Mouse (Mus musculus): ENCODE data around the gene Fbxw4. TPM values are rescaled to one million over a fixed set of nuclear protein-coding genes. Genes with fewer than 3 reads are reported as not detected.

The Fbxw4 gene
- total RNA-seq (2021) = 10 to 100 TPM; 24.0 to 25.0 TPM

- DNase-seq = peak; percentile 75
Measured at GRCm38 (mm10) chr19:45659738-45660502, at the start of gene Fbxw4. Gene Fbxw4 (minus strand): TSS chr19:45660312.

GRCm38 (mm10) chr19:45708704-45709103 lies 48.6 kb upstream of the Fbxw4 start:
- DNase-seq = no peak

- DNase-seq = peak; percentile 28
Measured at GRCm38 (mm10) chr19:45696281-45696600, 36.1 kb upstream of the Fbxw4 start.

GRCm38 (mm10) chr19:45695496-45696280 lies 35.6 kb upstream of the Fbxw4 start:
- DNase-seq = peak; percentile 43

- no peak for DNase-seq
Measured at GRCm38 (mm10) chr19:45694056-45694455, 33.9 kb upstream of the Fbxw4 start.

- DNase-seq = no peak
Measured at GRCm38 (mm10) chr19:45692211-45692610, 32.1 kb upstream of the Fbxw4 start.

- DNase-seq = no peak
Measured at GRCm38 (mm10) chr19:45691001-45691535, 31.0 kb upstream of the Fbxw4 start.

- no peak for DNase-seq
Measured at GRCm38 (mm10) chr19:45687001-45687400, 26.9 kb upstream of the Fbxw4 start.

GRCm38 (mm10) chr19:45683676-45684075 lies 23.6 kb upstream of the Fbxw4 start:
- no peak for DNase-seq

GRCm38 (mm10) chr19:45680495-45681130 lies 20.5 kb upstream of the Fbxw4 start:
- no peak for DNase-seq

- no peak for DNase-seq
Measured at GRCm38 (mm10) chr19:45676723-45677269, 16.7 kb upstream of the Fbxw4 start.

GRCm38 (mm10) chr19:45675720-45676581 lies 15.8 kb upstream of the Fbxw4 start:
- no peak for DNase-seq

GRCm38 (mm10) chr19:45675196-45675595 lies 15.1 kb upstream of the Fbxw4 start:
- DNase-seq = no peak

GRCm38 (mm10) chr19:45672971-45673370 lies 12.9 kb upstream of the Fbxw4 start:
- no peak for DNase-seq

GRCm38 (mm10) chr19:45668986-45669385 lies 8.9 kb upstream of the Fbxw4 start:
- no peak for DNase-seq

GRCm38 (mm10) chr19:45663851-45664250 lies 3.7 kb upstream of the Fbxw4 start:
- no peak for DNase-seq

GRCm38 (mm10) chr19:45660503-45660790 lies 335 bp upstream of the Fbxw4 start:
- no peak for DNase-seq

GRCm38 (mm10) chr19:45659301-45659737 lies 793 bp downstream of the Fbxw4 start:
- DNase-seq = peak; percentile 69

- no peak for DNase-seq
Measured at GRCm38 (mm10) chr19:45658556-45659268, 1.4 kb downstream of the Fbxw4 start.

- DNase-seq = no peak
Measured at GRCm38 (mm10) chr19:45657828-45658227, 2.3 kb downstream of the Fbxw4 start.

Measured in heart, postnatal 4 days (tissue).